Mouse (Mus musculus) hindbrain, embryonic 10.5 days (tissue): ENCODE measurements around the gene C1qtnf1. TPM values are rescaled to one million over a fixed set of nuclear protein-coding genes. Genes with fewer than 3 reads are reported as not detected.
A peak's percentile ranks its signal among the peaks of the same experiment; 100 is the strongest.

Experiments
- DNase-seq: peaks from one replicate; pipeline ENCODE4 v3.0.0-alpha.2; 2017; ENCODE audit warnings: low spot score
- H3K27ac ChIP-seq: fragments of 300-500 bp; sonication (generic); 2 replicates; pipeline ENCODE4 v1.5.1; 2016; ENCODE audit warnings: mild to moderate bottlenecking, moderate library complexity
- H3K27me3 ChIP-seq: fragments of 300-500 bp; sonication (generic); 2 replicates; pipeline ENCODE4 v1.6.1; 2016; ENCODE audit warnings: mild to moderate bottlenecking; ENCODE audit not compliant: poor library complexity, insufficient read depth, severe bottlenecking
- H3K36me3 ChIP-seq: fragments of 300-500 bp; sonication (generic); 2 replicates; pipeline ENCODE4 v1.6.1; 2016; ENCODE audit warnings: mild to moderate bottlenecking, moderate library complexity
- H3K4me1 ChIP-seq: fragments of 300-500 bp; sonication (generic); replicated peaks from 2 replicates; pipeline ENCODE4 v1.6.1; 2016; ENCODE audit warnings: mild to moderate bottlenecking
- H3K4me3 ChIP-seq: fragments of 300-500 bp; sonication (generic); 2 replicates; pipeline ENCODE4 v1.5.1; 2016; ENCODE audit warnings: mild to moderate bottlenecking, moderate library complexity
- H3K9me3 ChIP-seq: fragments of 300-500 bp; sonication (generic); 2 replicates; pipeline ENCODE4 v1.6.1; 2016; ENCODE audit warnings: mild to moderate bottlenecking, moderate library complexity
- WGBS: fragments of 180-500 bp; shearing (Covaris S2); methylation state at CpG from one replicate; pipeline ENCODE4 v1.1.7; 2016; 5-methylcytosine and 5-hydroxymethylcytosine counted together
- polyA plus RNA-seq: library from polyadenylated mRNA; unstranded; fragments of >200 nt; fragmentation: Nextera tagmentation; extraction: Ambion mirVana; gene quantifications from 2 replicates; pipeline ENCODE4 v1.2.1, GENCODE M21; 2016

The C1qtnf1 gene
- polyA plus RNA-seq, 1 experiment from 2014 or later = 1.8 TPM

DNA sequence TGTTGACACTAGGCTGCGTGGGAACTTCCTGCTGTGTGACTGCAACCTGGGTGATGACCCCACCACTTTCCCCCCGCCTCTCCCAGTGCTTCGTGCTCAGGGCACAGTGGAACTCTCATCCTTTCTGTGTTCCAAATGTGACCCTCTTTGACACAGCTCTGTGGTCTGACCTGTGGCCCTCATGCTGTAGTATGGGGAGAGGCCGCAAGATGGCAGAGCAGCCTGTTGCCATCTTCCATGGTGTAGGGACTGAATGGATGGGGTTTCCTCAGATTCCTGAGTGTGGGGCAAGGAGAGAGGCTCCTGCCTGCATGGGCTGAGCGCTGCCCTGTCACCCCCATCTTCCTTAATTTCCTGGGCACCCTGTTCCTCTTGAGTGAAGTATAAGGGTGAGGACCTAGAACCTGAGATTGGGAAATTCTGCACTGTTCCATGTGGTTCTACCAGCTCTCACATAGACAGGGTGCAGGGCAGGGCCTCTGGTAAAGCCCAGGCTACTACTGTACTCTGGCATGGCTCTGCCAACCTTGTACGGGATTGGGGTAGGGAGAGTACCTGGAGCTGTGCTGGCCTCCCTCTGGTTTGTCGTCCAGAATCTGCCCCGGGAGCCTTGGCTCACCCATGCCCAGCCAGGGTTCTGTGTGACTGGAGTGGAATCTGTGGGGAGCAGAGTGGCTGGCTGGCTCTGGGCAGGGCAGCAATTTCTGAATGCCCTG is 60.3 kb downstream of the C1qtnf1 start:
- Histone ChIP-seq H3K9me3 (no peaks in the 10 kb centered on the region), H3K27ac (no peak overlapping the region), H3K4me1 (peaks cover 59% of the 10 kb centered on the region), H3K4me3 (no peak overlapping the region), H3K27me3 (peaks cover 22% of the 10 kb centered on the region), H3K36me3 (peaks cover 39% of the 10 kb centered on the region)
- no peak for DNase-seq
- WGBS = 69% methylated on average over 8 of the region's 8 CpGs

DNA sequence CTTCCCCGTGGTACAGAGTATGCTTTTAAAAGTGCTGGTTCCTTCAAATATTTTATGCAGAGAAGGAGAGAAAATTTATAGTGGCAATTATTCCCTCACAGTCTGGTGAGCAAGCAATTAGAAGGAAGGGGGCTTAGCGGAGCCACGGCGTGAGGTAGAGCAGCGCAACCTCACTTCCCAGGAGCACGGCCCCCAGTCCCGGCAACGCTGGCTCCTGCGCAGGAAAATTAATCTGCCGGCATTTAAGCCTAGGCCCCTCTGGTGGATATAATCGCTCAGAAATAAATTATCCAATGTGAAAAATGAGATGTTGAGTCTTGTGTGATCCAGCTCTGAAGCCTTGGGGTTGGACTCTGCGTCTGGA is 60.9 kb downstream of the C1qtnf1 start:
- peaks cover 63% of the 10 kb centered on the region for H3K4me1 ChIP-seq
- WGBS = 90% methylated on average over 12 of the region's 12 CpGs
- H3K27me3 ChIP-seq = peaks cover 22% of the 10 kb centered on the region
- no peak overlapping the region for H3K27ac ChIP-seq
- no peak for DNase-seq
- no peak overlapping the region for H3K4me3 ChIP-seq
- no peaks in the 10 kb centered on the region for H3K9me3 ChIP-seq
- peaks cover 34% of the 10 kb centered on the region for H3K36me3 ChIP-seq

DNA sequence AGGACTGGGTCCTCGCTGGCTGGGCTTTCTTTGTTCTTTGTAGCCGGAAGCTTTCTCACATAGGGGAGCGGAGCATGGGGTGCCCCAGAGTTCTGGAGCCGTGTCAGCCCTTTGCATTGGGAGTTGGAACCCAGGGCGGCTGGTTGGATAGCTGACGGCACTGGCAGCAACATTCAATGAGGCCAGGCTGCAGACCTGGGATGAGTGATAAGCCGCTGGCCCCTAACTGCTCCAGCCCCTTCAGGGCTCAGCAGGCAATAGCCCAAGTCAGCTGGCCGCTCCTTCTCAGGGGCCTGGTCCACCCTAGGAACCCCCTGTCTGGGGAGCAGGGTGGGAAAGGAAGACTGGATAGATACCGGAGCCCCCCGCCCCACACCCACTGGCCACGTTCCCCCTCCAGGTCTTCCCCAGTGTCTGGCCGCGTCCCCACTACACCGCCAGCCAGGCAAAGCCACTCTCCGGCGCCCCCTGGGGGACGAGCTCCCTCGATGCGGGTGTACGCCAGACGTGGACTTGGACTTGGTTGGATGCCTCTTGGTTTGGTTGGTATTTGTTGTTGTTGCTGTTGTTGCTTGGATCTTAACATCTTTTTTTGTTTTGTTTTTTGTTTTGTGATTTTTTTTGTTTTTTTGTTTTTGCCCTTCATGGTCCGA is 62.7 kb downstream of the C1qtnf1 start:
- Histone ChIP-seq H3K9me3 (no peaks in the 10 kb centered on the region), H3K36me3 (peaks cover 16% of the 10 kb centered on the region), H3K4me1 (peaks cover 57% of the 10 kb centered on the region), H3K4me3 (peak overlapping the region; percentile 37), H3K27ac (peak overlapping the region; percentile 75), H3K27me3 (peaks cover 22% of the 10 kb centered on the region)
- 16% methylated on average over 22 of the region's 22 CpGs for WGBS
- peak; percentile 85 for DNase-seq

DNA sequence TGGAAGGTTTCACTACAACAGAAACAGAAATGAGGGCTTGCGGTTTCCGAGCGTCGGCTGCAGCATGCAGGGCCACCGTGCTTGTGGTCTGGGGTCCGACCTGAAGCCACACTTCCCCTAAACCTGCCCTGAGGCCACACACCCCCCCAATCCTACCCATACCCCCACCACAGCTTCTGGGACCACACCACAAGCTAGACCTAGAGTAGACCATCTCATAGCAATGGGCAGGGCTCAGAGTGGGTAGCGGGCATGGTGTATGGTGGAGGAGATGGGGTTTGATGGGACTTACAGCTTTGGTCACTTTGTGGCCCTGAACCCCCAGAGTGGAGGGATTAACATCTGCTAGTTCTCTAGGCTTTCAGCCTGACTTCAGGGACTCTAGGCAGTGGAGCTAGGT is 63.2 kb downstream of the C1qtnf1 start:
- H3K27me3 ChIP-seq = peaks cover 22% of the 10 kb centered on the region
- no peaks in the 10 kb centered on the region for H3K9me3 ChIP-seq
- no peak overlapping the region for H3K4me3 ChIP-seq
- peaks cover 59% of the 10 kb centered on the region for H3K4me1 ChIP-seq
- no peak for DNase-seq
- WGBS = 90% methylated on average over 7 of the region's 7 CpGs
- H3K27ac ChIP-seq = no peak overlapping the region
- peaks cover 14% of the 10 kb centered on the region for H3K36me3 ChIP-seq

DNA sequence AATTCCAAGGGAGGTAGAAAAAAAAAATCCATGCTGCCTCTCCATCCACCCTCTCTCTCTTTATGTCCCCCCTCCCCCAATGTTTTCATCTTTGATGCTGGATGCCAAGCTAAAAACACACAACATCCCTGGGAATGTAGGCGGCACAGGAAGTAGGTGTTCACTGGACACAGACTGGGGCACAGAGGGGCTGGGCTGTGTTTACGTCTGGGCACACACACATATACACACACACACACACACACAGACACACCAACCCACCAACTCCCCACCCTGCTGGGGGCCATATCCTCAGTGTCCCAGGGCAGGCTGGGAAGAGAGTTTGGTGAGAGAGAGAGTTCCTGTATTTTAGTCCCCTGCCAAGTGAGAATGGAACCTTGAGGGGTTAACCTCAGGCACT is 65.5 kb downstream of the C1qtnf1 start:
- Histone ChIP-seq H3K36me3 (no peaks in the 10 kb centered on the region), H3K4me1 (peaks cover 65% of the 10 kb centered on the region), H3K27ac (peak overlapping the region; percentile 76), H3K4me3 (no peak overlapping the region), H3K27me3 (peaks cover 22% of the 10 kb centered on the region), H3K9me3 (no peaks in the 10 kb centered on the region)
- 60% methylated on average over 2 of the region's 2 CpGs for WGBS
- no peak for DNase-seq

DNA sequence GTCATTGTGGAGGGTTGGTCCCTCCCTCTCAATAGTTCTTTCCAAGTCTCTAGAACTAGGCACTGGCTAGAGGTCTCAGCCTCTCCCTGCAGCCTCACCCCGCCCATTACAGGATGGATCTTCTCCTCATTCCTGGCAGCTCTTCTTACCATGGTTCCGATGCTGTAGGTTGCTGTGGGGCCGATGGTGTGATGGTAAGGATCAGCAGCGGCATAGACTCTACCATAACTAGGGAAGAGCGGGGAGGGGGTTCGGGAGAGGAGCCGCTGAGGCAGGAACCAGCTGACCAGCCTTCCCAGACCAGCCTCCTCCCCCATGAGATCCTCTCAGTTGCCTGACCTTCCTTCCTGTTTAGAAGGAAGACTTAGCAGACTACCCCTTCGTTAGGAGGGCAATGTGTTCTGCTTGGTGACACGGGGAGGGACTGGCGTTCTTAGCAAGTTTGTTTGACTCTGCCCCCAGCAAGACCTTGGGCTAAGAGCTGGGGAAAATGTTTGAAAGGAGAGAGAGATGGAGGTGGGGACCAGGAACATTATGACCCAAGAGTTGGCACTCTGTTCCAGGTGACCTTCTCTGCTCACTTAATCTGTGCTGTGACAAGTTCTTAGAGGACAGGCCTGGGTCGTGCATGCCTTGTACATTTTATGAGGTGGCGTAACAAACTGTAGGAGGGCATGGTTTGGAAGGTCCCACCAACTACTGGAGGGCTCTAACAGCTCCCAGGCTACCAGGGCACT is 66.2 kb downstream of the C1qtnf1 start:
- 81% methylated on average over 12 of the region's 12 CpGs for WGBS
- Histone ChIP-seq H3K9me3 (no peaks in the 10 kb centered on the region), H3K4me1 (peaks cover 62% of the 10 kb centered on the region), H3K27me3 (peaks cover 18% of the 10 kb centered on the region), H3K36me3 (no peaks in the 10 kb centered on the region), H3K4me3 (no peak overlapping the region), H3K27ac (peak overlapping the region; percentile 13)
- DNase-seq = no peak

DNA sequence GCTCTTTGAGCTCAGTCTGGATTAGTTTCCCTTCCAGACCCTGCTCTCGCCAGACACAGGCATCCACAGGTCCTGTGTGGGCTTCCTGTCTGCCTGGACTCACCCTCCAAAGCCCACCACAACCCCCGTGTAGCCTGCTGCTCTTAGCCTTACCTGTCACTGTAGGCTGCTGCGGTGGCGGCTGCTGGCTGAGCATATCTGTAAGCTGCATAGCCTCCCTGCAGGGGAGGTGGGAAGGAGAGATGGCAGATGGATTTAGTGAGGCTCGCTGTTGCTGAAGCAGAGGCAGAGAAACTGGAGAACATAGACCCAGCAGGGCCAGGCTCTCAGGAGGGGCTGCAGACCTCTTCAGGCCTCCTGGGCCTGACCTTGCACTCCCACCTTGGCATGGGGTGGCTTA is 67.1 kb downstream of the C1qtnf1 start:
- H3K27me3 ChIP-seq = peaks cover 11% of the 10 kb centered on the region
- no peaks in the 10 kb centered on the region for H3K36me3 ChIP-seq
- DNase-seq = no peak
- H3K27ac ChIP-seq = no peak overlapping the region
- 55% methylated on average over 5 of the region's 5 CpGs for WGBS
- H3K4me3 ChIP-seq = no peak overlapping the region
- peaks cover 56% of the 10 kb centered on the region for H3K4me1 ChIP-seq
- no peaks in the 10 kb centered on the region for H3K9me3 ChIP-seq

DNA sequence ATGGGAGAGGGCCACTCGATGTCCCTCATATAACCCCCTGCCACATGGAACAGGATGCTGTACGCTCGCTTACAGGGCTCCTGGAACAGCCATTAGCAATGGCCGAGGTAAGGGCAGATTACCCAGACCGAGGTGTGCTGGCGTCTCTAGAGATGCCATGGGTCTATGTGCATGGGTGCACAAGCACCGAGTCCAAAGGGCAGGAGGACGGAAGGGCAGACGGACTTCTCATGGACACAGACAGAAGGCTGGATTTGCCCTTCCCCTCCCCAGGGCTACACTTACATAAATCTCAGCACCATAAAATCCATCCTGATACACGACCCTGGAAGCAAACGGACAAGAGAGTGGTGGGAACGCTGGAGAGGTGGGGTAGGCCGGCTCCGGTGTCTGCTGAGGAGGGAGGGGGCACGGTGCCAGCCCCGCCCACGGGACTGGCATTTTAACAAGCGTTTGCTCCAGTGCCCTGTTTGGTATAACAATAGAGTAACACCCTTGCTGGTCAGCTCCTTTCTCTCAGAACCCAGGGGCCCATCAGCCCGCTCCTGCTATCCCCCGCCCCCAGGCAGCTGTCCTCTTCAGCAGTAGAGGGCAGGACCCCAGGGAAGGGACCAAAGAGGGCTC is 68.2 kb downstream of the C1qtnf1 start:
- H3K4me1 ChIP-seq = peaks cover 47% of the 10 kb centered on the region
- H3K27me3 ChIP-seq = peaks cover 7% of the 10 kb centered on the region; the same call in 1 of the 2 replicates
- no peaks in the 10 kb centered on the region for H3K36me3 ChIP-seq
- peak overlapping the region; percentile 13; the same call in 1 of the 2 replicates for H3K27ac ChIP-seq
- WGBS = 55% methylated on average over 20 of the region's 20 CpGs
- no peak for DNase-seq
- no peaks in the 10 kb centered on the region for H3K9me3 ChIP-seq
- no peak overlapping the region for H3K4me3 ChIP-seq

Other genes starting within 250 kb of the C1qtnf1 start
- gene Cyth1, start 179.6 kb upstream of the C1qtnf1 start, polyA plus RNA-seq = 13.9 and 23.0 TPM in 2 replicates
- 18.9 and 21.6 TPM in 2 replicates for gene Usp36, start 138.0 kb upstream of the C1qtnf1 start, polyA plus RNA-seq
- gene Cep295nl, start 85.7 kb upstream of the C1qtnf1 start, polyA plus RNA-seq = 0.19 and 0.21 TPM in 2 replicates
- 28.6 and 36.3 TPM in 2 replicates for gene Timp2, start 72.5 kb upstream of the C1qtnf1 start, polyA plus RNA-seq
- gene Lgals3bp, start 26.1 kb upstream of the C1qtnf1 start, polyA plus RNA-seq = 1.8 and 2.0 TPM in 2 replicates
- 23.7 and 31.1 TPM in 2 replicates for gene Cant1, start 9.1 kb upstream of the C1qtnf1 start, polyA plus RNA-seq
- gene Engase, start 48.6 kb downstream of the C1qtnf1 start, polyA plus RNA-seq = 8.7 and 8.9 TPM in 2 replicates